Mouse (Mus musculus) bone marrow, adult 2 months (tissue): Measurements from ENCODE around the gene Pacrg.

Experiments used
- CTCF ChIP-seq: fragments of 200-500 bp; IDR thresholded peaks from 2 replicates; pipeline ENCODE4 v1.5.1; 2011; ENCODE audit warnings: low read length, control low read depth; ENCODE audit not compliant: control insufficient read depth, insufficient read depth
- POLR2A ChIP-seq: fragments of 200-500 bp; IDR thresholded peaks from 2 replicates; pipeline ENCODE4 v1.6.1; 2011; ENCODE audit warnings: low read depth, mild to moderate bottlenecking, control low read depth, low read length, borderline replicate concordance; ENCODE audit not compliant: control insufficient read depth

DNA sequence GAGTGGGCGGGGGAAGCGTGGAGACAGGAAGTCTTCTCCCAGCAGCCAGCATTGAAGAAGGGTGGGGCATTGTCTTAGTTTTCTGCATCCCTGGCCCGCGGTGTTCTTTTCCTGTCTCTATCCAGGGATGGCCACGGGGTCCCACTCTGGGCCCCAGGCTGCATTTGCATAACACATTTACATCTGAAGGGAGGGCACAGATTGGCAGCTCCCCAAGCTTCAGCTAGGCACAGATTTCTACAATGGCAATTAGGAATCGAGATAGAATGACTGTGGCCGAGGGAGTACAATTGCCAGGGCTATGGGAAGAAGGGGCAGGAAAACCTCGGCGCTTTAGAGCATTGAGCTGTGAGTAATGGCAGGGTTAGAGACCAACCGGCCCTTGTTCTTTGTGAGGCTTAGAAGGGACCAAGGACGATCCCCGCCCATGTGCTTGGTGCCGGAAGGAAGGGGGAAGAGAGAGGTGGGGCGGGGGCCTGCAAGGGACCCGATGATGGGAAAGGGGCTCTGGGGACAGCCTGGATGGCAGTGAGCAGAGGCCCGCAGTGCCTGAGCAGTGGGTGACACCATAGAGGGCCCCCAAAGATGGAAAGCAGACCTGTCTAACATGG lies 398.5 kb downstream of the Pacrg start:
- TF ChIP-seq CTCF (no peak), POLR2A (no peak)
